Mouse (Mus musculus) induced T-regulatory cell, adult 2 months (primary cell): ENCODE data around the gene Edem3.
A peak's percentile ranks its signal among the peaks of the same experiment; 100 is the strongest.
"Not testable (repeated sequence)": the region's sequence is repeated elsewhere in the genome, so short reads cannot be mapped to it uniquely, and the experiment has no call there.

Experiments
- DNase-seq: peaks from one replicate; pipeline ENCODE4 v3.0.0-alpha.2; 2012; ENCODE audit warnings: low read depth

Edem3 gene

DNA sequence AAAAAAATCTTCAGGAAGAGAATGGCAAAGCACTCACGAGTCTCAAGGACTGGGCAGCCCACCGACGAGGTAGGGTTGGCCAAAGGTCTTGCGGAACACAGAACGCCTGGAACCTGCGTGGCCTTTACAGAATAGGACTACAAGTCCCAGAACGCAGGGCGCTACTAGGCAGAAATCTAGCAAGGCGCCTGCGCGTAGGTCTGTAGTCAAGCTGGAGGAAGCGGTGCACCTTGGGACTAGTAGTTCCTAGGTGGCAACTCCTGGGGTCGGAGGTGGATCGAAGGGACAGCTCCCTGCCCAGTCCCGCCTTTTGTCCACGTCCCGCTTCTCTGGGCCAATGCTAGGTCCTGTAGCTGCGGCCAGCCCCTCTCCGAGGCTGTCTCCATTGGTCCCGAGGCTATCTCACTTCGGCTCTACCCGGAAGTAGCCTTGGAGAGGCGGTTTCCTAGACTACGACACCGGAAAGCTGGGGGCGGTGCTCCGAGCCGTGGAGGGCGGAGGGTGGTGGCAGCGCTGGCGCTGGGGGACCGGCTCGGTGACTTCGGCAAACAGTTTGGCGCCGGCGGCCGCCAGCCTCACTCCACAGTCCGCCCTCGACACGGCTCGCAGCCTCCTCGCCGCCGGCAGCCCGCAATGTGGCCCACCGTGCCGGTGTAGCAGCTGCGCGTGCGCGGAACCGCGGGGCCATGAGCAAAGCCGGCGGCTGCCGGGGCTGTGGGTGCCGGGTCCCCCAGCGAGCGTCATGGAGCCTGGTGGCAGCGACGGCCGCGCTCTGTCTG, at the start of gene Edem3:
TSS of gene Edem3 (plus strand) at position 491 of the 779 bp plus-strand sequence.
- DNase-seq = peak; percentile 99

DNA sequence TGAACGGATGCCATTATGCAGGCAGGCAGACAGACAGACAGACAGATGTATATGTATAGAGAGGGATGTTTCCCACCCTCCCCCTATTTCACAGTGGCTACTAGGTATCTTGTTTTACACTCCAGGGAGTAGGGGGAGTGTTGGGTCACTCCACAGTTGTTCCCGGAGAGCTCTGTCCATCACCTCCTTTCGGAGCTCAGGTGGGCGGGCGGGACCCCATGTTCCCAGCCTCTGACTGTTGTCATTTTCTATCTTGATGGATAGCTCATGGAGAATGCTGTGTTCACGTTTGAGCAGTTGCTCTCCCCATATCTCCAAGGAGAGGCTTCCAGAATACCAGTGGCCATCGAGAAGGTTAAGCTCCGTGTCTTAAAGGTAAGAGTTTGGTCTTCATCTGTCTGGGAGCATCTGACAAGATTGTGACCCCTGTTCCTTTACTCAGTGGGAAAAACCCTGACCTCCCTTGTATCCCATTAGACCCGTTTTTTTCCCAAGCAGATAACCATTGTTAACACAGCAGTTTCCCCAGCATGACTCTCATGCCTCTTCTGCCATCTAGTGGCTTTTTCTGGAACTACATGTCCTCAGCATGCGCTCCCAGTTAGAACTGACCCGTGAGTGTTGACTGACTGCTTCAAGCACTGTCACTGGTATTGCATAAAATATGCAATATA, 49.3 kb upstream of the Edem3 start:
- DNase-seq = peak; percentile 89

GRCm38 (mm10) chr1:151706397-151706752, 48.8 kb upstream of the Edem3 start:
- DNase-seq = no peak

DNA sequence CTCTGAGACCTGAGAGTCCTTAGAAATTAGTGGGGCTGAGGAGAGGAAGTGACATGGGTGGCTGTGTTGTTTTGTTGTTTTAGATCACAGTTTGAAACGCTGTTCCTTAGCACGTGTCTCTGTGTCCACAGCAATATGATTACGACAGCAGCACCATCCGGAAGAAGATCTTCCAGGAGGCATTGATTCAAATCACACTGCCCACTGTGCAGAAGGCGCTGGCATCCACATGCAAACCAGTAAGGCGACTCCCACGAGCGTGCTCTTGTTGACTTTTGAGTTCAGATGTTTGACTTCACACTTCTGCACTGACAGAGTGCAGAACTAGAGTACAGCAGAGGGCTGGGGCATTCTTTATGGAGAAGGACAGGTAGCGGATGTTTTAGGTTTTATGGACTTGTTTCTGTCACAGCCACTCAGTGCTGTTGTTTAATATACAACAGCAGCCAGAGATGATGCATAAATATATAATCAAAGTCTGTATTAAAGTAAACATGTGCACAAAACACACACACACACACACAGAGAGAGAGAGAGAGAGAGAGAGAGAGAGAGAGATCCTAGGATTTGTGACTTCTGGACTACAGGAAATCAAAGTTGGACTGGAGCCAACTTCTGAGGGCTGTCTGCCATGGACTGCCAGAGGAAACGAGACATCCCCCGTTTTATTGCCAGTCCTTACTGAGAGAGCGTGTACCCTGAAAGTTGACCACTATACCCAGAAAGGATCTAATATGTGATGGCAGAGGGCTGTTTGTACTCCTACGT, 46.0 kb upstream of the Edem3 start:
- no peak for DNase-seq

DNA sequence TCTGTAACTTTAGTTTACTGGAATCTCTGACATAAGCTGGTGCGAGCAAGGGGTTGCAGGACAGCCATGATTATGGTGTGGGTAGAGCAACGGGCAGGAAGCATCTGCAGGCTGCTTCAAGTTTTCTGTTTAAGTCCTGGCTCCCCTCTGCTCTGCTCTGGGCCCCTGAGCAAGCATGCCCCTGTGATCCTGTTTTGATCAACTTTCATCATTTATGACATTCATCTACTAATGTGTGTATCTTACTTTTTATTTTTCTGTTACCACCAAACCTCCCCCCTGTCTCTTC, 45.5 kb upstream of the Edem3 start:
- DNase-seq = no peak

DNA sequence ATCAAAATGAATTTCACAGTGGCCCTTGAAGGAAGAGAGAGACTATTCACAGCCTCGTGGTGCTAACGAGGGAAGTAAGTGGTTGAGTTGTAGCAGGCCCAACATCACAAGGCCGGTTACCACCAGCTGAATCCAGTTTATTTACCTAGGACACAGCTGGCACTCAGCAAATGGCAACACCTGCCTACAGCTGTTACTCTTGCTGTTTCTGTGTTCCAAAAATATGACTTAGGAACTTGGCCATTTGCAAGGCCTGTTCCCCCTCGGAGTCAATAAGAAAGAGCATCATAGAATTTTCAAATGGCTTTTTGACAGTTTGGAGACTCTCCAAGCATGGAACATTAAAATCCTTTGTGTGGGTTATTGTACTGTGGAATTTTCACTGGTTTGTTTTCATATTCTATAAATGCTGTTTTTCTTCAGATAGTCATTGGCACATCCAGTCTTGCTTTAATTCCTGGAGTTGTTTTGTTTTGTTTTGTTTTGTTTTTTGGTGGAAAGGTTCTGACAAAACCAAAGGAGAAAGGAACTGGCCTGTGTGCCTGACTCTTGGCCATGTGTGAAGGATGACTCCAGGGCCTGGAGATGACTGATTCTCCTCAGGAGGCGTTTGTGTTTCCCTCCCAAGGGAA, 44.6 kb upstream of the Edem3 start:
- DNase-seq = no peak

GRCm38 (mm10) chr1:151711062-151711461, 44.1 kb upstream of the Edem3 start:
- no peak for DNase-seq

DNA sequence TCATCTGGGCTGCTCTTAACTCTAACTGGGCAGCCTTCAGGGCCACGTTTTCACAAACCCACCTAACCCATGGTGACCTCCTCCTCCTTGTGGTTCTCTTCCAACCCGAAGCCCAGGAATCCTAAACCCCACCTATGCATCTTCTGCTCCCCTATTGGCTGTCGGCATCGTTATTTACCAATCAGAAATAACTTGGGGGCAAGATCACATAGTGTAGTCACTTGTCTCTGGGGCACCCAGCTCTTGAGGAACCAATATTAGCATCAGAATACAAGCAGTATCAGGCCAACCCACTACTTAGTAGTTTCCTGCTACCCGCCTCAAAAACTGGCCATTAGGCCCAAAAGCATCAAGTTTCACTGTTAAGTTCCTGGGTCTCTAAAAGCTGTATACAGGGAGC, 42.5 kb upstream of the Edem3 start:
- no peak for DNase-seq

- DNase-seq = no peak
These were observed 41.5 kb upstream of the Edem3 start for GRCm38 (mm10) chr1:151713622-151714021.

- no peak for DNase-seq
These were observed 39.0 kb upstream of the Edem3 start for GRCm38 (mm10) chr1:151716024-151716710.

DNA sequence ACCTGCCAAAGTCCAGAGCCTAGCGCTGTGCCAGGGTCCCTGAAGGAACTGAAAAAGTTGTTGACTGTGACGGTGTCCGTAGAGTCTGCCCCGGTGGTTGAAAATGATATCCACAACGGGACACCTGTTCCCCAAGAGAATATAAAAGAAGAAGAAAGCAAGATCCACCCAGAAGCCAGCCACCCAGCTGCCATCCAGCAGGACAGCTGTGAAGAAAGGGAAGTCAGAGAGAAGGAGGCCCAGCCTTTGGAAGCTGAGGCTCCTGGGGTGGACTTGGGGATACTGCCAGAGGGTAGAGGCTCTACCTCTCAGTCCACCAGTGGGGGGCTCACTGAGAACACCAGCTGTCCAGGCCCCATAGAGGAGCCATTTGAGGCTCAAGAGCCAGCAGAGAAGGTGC, 37.5 kb upstream of the Edem3 start:
- no peak for DNase-seq

DNA sequence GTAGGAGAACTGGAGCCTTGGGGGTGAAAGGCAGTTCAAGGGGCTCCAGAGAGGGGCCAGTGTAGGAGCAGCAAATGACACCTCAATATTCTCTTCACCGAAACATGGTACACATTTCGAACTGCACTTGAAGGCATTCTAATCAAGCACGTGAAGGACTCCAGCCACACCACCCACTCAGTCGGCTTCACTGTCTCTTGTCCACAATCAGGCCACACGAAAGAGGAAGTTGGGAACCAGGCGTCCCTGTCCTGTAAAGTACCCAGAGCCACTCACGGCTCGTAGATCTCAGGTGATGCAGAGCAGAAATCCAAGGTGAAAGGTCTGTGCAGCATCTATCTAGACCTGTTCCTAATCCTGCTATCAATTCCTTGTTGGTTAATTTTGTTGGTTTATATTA, 36.6 kb upstream of the Edem3 start:
- no peak for DNase-seq

GRCm38 (mm10) chr1:151719911-151720310, 35.3 kb upstream of the Edem3 start:
- DNase-seq = no peak

GRCm38 (mm10) chr1:151720566-151720965, 34.6 kb upstream of the Edem3 start:
- no peak for DNase-seq

GRCm38 (mm10) chr1:151721357-151721983, 33.7 kb upstream of the Edem3 start:
- DNase-seq = no peak

DNA sequence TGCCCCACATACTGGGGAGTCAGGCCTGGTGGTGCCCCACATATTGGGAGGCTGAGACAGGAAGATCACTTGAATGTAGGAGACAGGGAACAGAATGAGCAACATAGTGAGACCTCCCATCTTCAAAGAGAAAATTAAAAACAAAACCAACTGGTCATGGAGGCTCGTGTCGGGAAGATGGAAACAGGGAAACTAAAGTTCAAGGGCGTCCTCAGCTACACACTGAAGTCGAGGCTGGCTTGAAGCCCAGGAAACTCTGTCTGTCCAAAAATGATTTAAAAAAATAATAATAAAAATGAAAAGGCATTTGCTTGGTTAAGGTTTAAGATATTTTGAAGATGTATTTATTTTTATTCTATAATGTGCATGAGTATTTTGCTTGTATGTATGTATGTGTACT, 31.4 kb upstream of the Edem3 start:
- DNase-seq = no peak

GRCm38 (mm10) chr1:151725590-151725989, 29.6 kb upstream of the Edem3 start:
- DNase-seq = no peak

DNA sequence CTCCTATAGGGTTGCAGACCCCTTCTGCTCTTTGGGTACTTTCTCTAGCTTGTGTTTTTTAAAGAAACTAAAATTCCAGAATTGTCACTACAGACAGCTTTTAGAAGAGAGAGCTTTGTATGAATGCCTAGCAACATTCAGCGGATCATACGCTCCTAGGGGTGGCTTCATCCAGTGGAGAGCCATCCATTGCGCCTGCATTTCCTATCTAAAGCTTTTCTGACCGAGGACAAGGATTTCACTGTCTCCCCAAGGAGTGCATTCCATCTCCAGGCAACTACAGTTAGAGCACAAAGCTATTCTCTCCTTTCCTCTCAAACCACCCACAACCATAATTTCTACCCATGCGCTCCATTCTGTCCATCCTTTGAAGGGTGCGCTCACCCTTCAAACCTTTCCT, 28.8 kb upstream of the Edem3 start:
- no peak for DNase-seq

DNA sequence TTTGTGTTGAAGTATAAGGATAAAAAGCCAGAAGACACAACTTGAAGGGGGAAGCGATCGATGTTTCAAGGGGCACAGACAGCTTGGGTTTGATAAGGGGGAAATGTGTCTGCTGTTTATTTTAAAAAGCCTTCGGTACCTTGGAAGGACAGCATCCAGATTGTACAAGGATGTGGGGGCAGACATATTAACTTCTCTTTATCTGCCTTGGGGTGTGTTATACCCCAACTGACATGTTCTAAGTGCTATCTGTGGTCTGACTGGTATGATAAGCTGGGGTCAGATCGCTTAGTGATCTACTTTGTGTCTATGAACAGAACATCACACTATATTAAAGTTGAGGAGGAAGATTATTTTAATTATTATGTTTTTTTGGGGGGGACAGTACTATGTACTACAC, 27.0 kb upstream of the Edem3 start:
- DNase-seq = no peak

GRCm38 (mm10) chr1:151737146-151737545, 18.0 kb upstream of the Edem3 start:
- no peak for DNase-seq

- no peak for DNase-seq
These were observed 14.0 kb upstream of the Edem3 start for GRCm38 (mm10) chr1:151741199-151741621.

DNA sequence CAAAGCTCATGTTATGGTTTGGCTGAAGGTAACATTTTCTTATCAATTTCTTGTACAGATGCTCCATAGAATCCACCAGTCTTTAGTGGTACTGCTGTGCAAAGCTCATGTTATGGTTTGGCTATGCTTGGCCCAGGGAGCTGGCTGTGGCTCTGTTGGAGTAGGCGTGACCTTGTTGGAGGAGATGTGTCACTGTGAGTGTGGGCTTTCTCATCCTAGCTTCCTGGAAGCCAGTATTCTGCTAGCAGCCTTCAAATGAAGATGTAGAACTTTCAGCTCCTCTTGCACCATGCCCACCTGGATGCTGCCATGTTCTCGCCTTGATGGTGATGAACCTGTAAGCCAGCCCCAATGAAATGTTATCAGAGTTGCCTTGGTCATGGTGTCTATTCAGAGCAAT, 5.3 kb upstream of the Edem3 start:
- DNase-seq = not testable (repeated sequence)
